Mouse (Mus musculus) intestine, embryonic 16.5 days (tissue): ENCODE data around the gene Fto. TPM values are rescaled to one million over a fixed set of nuclear protein-coding genes. Genes with fewer than 3 reads are reported as not detected.

ENCODE experiments used
- ATAC-seq: fragments of 200-750 bp; cut with Nextera tagmentation; 2 replicates; pipeline ENCODE4 v1.8.0; 2017; ENCODE audit warnings: moderate TSS enrichment, moderate library complexity
- H3K27ac ChIP-seq: fragments of 300-500 bp; sonication (generic); 2 replicates; pipeline ENCODE4 v1.5.1; 2014; ENCODE audit warnings: mild to moderate bottlenecking, low read length
- H3K27me3 ChIP-seq: fragments of 300-500 bp; sonication (generic); replicated peaks from 2 replicates; pipeline ENCODE4 v1.6.1; 2014; ENCODE audit warnings: low read length, control low read depth, mixed read lengths; ENCODE audit not compliant: control insufficient read depth, insufficient read depth
- H3K36me3 ChIP-seq: fragments of 300-500 bp; sonication (generic); 2 replicates; pipeline ENCODE4 v1.6.1; 2014; ENCODE audit warnings: low read length, control low read depth; ENCODE audit not compliant: control insufficient read depth, insufficient read depth
- H3K4me1 ChIP-seq: fragments of 300-500 bp; sonication (generic); 2 replicates; pipeline ENCODE4 v1.6.1; 2014; ENCODE audit warnings: low read length, control low read depth, mixed read lengths; ENCODE audit not compliant: control insufficient read depth, insufficient read depth
- H3K4me2 ChIP-seq: fragments of 300-500 bp; sonication (generic); 2 replicates; pipeline ENCODE4 v1.6.1; 2014; ENCODE audit warnings: low read depth, low read length, control low read depth
- H3K4me3 ChIP-seq: fragments of 300-500 bp; sonication (generic); 2 replicates; pipeline ENCODE4 v1.5.1; 2014; ENCODE audit warnings: mild to moderate bottlenecking, low read length
- H3K9ac ChIP-seq: fragments of 300-500 bp; sonication (generic); 2 replicates; pipeline ENCODE4 v1.6.1; 2014; ENCODE audit warnings: low read depth, low read length
- H3K9me3 ChIP-seq: fragments of 300-500 bp; sonication (generic); 2 replicates; pipeline ENCODE4 v1.6.1; 2016; ENCODE audit warnings: low read length, control low read depth; ENCODE audit not compliant: control insufficient read depth
- WGBS: fragments of 180-500 bp; shearing (Covaris S2); extraction: QIAGEN DNeasy Blood & Tissue Kit; methylation state at CpG from one replicate; pipeline ENCODE4 v1.1.7; 2014; 5-methylcytosine and 5-hydroxymethylcytosine counted together
- polyA plus RNA-seq: library from polyadenylated mRNA; unstranded; fragments of >200 nt; fragmentation: Nextera tagmentation; extraction: Ambion mirVana; gene quantifications from 2 replicates; pipeline ENCODE4 v1.2.1, GENCODE M21; 2015

The Fto gene
- polyA plus RNA-seq, 1 experiment from 2014 or later: 58.1 TPM

DNA sequence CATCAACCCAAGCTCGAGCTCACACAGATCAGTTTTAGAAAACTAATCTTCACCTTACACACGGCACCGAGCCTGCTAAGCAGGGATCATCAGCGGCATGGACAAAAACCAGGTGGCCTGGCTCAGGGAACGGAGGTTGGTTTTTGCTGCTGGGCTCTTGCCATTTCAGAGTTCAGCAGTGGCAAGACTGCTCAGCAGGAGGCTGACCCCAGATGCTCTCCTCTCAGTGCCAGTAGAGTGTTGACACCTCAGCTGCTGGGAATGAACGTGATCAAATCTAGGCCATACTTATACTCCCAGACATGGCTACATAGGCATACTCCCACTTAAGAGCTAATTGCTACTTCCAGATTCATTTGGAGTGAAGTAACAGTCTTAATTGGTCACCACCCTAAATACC lies 245.1 kb downstream of the Fto start:
- WGBS: 78% methylated on average over 6 of the region's 6 CpGs
- Histone ChIP-seq H3K36me3 (0 out of 2 replicates have a peak, but pooled peaks cover 3% of the 10 kb centered on the region), H3K9me3 (no peaks in the 10 kb centered on the region), H3K27me3 (no peaks in the 10 kb centered on the region), H3K9ac (no peak overlapping the region), H3K4me1 (peaks cover 14% of the 10 kb centered on the region), H3K27ac (no peak overlapping the region), H3K4me2 (no peak overlapping the region), H3K4me3 (no peak overlapping the region)
- ATAC-seq: no peak

GRCm38 (mm10) chr8:91560017-91560591 lies 246.8 kb downstream of the Fto start:
- Histone ChIP-seq H3K4me3 (no peak overlapping the region), H3K27ac (no peak overlapping the region), H3K36me3 (0 out of 2 replicates have a peak, but pooled peaks cover 3% of the 10 kb centered on the region), H3K4me2 (no peak overlapping the region), H3K9me3 (no peaks in the 10 kb centered on the region), H3K9ac (no peak overlapping the region), H3K4me1 (peaks cover 14% of the 10 kb centered on the region), H3K27me3 (no peaks in the 10 kb centered on the region)
- no peak for ATAC-seq
- 70% methylated on average over 6 of the region's 6 CpGs for WGBS

- no peaks in the 10 kb centered on the region for H3K9me3 ChIP-seq
- ATAC-seq: no peak
- WGBS: 87% methylated on average over 4 of the region's 4 CpGs
- no peak overlapping the region for H3K27ac ChIP-seq
- H3K27me3 ChIP-seq: no peaks in the 10 kb centered on the region
- peaks cover 23% of the 10 kb centered on the region for H3K4me1 ChIP-seq
- H3K4me3 ChIP-seq: no peak overlapping the region
- no peak overlapping the region for H3K9ac ChIP-seq
- 0 out of 2 replicates have a peak, but pooled peaks cover 3% of the 10 kb centered on the region for H3K36me3 ChIP-seq
- H3K4me2 ChIP-seq: no peak overlapping the region
These were observed 247.9 kb downstream of the Fto start for GRCm38 (mm10) chr8:91561241-91561640.

DNA sequence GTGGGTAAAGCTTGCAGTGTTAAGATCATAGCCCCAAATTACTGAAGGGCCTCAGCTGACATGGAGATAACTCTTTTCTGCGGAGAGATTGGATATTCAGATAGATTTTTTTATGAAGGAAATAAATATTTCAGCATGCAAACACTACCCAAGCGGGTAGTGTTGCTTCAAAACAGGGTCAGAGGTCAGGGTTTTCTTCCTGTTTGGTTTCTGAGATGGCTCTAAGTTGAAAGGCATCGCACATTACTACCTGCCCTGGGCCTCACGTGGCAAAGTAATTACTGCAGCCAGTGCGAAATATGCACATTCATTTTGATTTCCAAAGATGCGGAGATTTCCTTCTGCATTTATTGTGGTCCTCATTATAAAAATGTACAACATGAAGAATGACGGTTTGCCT lies 249.3 kb downstream of the Fto start:
- Histone ChIP-seq H3K4me3 (no peak overlapping the region), H3K36me3 (0 out of 2 replicates have a peak, but pooled peaks cover 3% of the 10 kb centered on the region), H3K9ac (no peak overlapping the region), H3K27ac (no peak overlapping the region), H3K9me3 (no peaks in the 10 kb centered on the region), H3K4me1 (peaks cover 24% of the 10 kb centered on the region), H3K4me2 (no peak overlapping the region), H3K27me3 (no peaks in the 10 kb centered on the region)
- WGBS: 67% methylated on average over 7 of the region's 7 CpGs
- ATAC-seq: no peak

- Histone ChIP-seq H3K9ac (no peak overlapping the region), H3K4me1 (peaks cover 20% of the 10 kb centered on the region), H3K4me2 (no peak overlapping the region), H3K27me3 (no peaks in the 10 kb centered on the region), H3K36me3 (0 out of 2 replicates have a peak, but pooled peaks cover 3% of the 10 kb centered on the region), H3K27ac (no peak overlapping the region), H3K9me3 (no peaks in the 10 kb centered on the region), H3K4me3 (no peak overlapping the region)
- 59% methylated on average over 3 of the region's 3 CpGs for WGBS
- no peak for ATAC-seq
These were observed 250.0 kb downstream of the Fto start for GRCm38 (mm10) chr8:91563326-91563725.

DNA sequence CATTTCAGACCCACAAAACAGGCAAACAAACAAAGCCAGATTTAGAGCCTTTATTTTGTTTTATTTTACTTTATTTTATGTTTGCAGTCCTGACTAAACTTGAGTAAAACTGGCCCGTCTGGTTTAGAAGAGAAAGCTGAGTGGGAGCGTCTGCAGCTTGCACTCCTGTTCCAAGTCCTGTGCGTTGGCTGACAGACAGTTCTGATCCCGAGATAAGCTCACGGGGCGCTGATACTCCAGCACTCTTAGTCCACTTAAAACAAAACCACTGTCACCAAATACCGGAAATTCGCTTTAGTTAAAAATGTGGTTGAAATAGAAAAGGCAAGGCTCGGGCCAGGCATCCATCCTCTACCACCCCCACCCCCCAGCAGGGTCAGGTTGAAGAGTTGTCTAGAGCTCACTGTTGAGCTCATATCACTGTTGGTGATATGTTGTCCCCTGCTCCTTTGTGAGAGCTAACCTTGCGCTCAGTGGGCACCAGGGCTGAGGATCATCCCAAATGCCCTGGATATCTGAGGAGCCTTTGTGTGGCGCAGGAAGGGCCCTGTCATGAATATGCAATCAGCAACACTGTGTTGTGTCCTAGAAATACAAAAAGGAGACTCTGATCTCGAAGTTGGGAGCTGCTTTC lies 252.7 kb downstream of the Fto start:
- 38% methylated on average over 12 of the region's 12 CpGs for WGBS
- no peak for ATAC-seq
- H3K9ac ChIP-seq: no peak overlapping the region
- H3K27me3 ChIP-seq: no peaks in the 10 kb centered on the region
- H3K9me3 ChIP-seq: no peaks in the 10 kb centered on the region
- peak overlapping the region; percentile 9; the same call in 1 of the 2 replicates for H3K27ac ChIP-seq
- no peak overlapping the region for H3K4me3 ChIP-seq
- peaks cover 26% of the 10 kb centered on the region for H3K4me1 ChIP-seq
- H3K4me2 ChIP-seq: no peak overlapping the region
- H3K36me3 ChIP-seq: no peaks in the 10 kb centered on the region

GRCm38 (mm10) chr8:91566503-91566869 lies 253.2 kb downstream of the Fto start:
- Histone ChIP-seq H3K9ac (no peak overlapping the region), H3K27me3 (no peaks in the 10 kb centered on the region), H3K9me3 (no peaks in the 10 kb centered on the region), H3K4me1 (peaks cover 26% of the 10 kb centered on the region), H3K4me2 (no peak overlapping the region), H3K27ac (no peak overlapping the region), H3K36me3 (no peaks in the 10 kb centered on the region), H3K4me3 (no peak overlapping the region)
- ATAC-seq: no peak
- 53% methylated on average over 2 of the region's 2 CpGs for WGBS

DNA sequence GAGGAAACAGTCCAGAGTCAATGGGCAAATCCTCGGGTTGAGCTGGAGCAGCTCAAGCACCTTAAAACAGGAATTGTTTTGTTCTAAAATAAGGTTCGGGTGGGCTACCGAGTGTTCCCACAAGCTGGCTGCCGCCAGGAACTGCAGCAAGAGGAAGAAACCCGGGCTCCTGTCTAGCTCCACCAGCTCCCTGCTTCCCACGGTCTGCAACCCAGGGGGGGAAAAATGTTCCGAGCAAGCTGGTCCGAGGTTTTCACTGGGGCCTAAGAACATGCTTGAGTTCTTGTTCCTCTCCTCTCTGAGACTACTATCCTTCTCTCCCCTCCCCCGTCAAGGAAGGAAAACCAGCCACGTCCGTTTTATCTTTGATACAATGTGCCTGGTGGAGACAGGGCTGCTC lies 256.5 kb downstream of the Fto start:
- Histone ChIP-seq H3K4me3 (no peak overlapping the region), H3K36me3 (no peaks in the 10 kb centered on the region), H3K27ac (no peak overlapping the region), H3K27me3 (no peaks in the 10 kb centered on the region), H3K4me1 (peaks cover 22% of the 10 kb centered on the region), H3K9ac (no peak overlapping the region; the same call in 1 of the 2 replicates), H3K4me2 (peak overlapping the region; percentile 10; the same call in 1 of the 2 replicates), H3K9me3 (no peaks in the 10 kb centered on the region)
- no peak for ATAC-seq
- 36% methylated on average over 11 of the region's 11 CpGs for WGBS

DNA sequence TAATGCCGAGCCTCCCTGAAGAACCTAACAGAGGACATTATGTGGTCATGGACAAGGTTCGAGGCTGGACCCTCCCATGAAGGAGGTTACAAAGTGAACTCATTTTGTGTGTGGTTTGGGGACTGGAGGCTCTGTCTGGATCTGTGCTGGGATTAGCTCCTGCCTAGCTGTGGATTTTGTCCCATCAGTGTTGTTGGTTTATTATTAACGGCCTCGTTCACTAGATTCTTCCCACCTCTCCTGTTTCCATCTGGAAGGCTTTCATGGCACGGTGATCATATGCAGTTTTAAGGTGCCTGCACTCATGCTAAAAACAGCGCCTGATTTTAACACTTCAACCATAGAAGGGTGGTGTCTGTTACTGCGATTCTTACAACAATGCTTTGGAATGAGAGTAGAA lies 257.5 kb downstream of the Fto start:
- ATAC-seq: no peak
- Histone ChIP-seq H3K9ac (no peak overlapping the region), H3K4me3 (no peak overlapping the region), H3K9me3 (no peaks in the 10 kb centered on the region), H3K4me2 (no peak overlapping the region), H3K36me3 (no peaks in the 10 kb centered on the region), H3K27me3 (no peaks in the 10 kb centered on the region), H3K4me1 (peaks cover 16% of the 10 kb centered on the region), H3K27ac (no peak overlapping the region)
- WGBS: 79% methylated on average over 7 of the region's 7 CpGs
